Mouse (Mus musculus) hindbrain, embryonic 11.5 days (tissue): ENCODE measurements around the gene Hrasls5. TPM values are rescaled to one million over a fixed set of nuclear protein-coding genes. Genes with fewer than 3 reads are reported as not detected.

ENCODE experiments used
- ATAC-seq: fragments of 200-750 bp; cut with Nextera tagmentation; 2 replicates; pipeline ENCODE4 v1.8.0; 2017; ENCODE audit warnings: mild to moderate bottlenecking, moderate TSS enrichment, moderate library complexity; ENCODE audit not compliant: low FRiP score
- DNase-seq: peaks from one replicate; pipeline ENCODE4 v3.0.0-alpha.2; 2015; ENCODE audit warnings: low spot score
- H3K27ac ChIP-seq: fragments of 300-500 bp; sonication (generic); 2 replicates; pipeline ENCODE4 v1.5.1; 2014; ENCODE audit warnings: mild to moderate bottlenecking, low read depth, low read length
- H3K27me3 ChIP-seq: fragments of 300-500 bp; sonication (generic); 2 replicates; pipeline ENCODE4 v1.6.1; 2014; ENCODE audit warnings: mild to moderate bottlenecking, low read length, moderate library complexity, mixed read lengths; ENCODE audit not compliant: control insufficient read depth, insufficient read depth
- H3K36me3 ChIP-seq: fragments of 300-500 bp; sonication (generic); 2 replicates; pipeline ENCODE4 v1.6.1; 2014; ENCODE audit warnings: mild to moderate bottlenecking, low read length, moderate library complexity, mixed read lengths; ENCODE audit not compliant: control insufficient read depth, insufficient read depth
- H3K4me1 ChIP-seq: fragments of 300-500 bp; sonication (generic); replicated peaks from 2 replicates; pipeline ENCODE4 v1.6.1; 2014; ENCODE audit warnings: low read length, mixed read lengths; ENCODE audit not compliant: control insufficient read depth, insufficient read depth
- H3K4me2 ChIP-seq: fragments of 300-500 bp; sonication (generic); replicated peaks from 2 replicates; pipeline ENCODE4 v1.6.1; 2014; ENCODE audit warnings: mild to moderate bottlenecking, low read depth, low read length
- H3K4me3 ChIP-seq: fragments of 300-500 bp; sonication (generic); 2 replicates; pipeline ENCODE4 v1.5.1; 2014; ENCODE audit warnings: low read depth, low read length
- H3K9ac ChIP-seq: fragments of 300-500 bp; sonication (generic); 2 replicates; pipeline ENCODE4 v1.6.1; 2014; ENCODE audit warnings: low read depth, low read length
- H3K9me3 ChIP-seq: fragments of 300-500 bp; sonication (generic); 2 replicates; pipeline ENCODE4 v1.6.1; 2016; ENCODE audit warnings: low read length; ENCODE audit not compliant: control insufficient read depth
- WGBS: fragments of 180-500 bp; shearing (Covaris S2); extraction: QIAGEN DNeasy Blood & Tissue Kit; methylation state at CpG from one replicate; pipeline ENCODE4 v1.1.7; 2014; 5-methylcytosine and 5-hydroxymethylcytosine counted together
- polyA plus RNA-seq: library from polyadenylated mRNA; unstranded; fragments of >200 nt; fragmentation: Nextera tagmentation; extraction: Ambion mirVana; gene quantifications from 2 replicates; pipeline ENCODE4 v1.2.1, GENCODE M21; 2014

The Hrasls5 gene
- polyA plus RNA-seq, 1 experiment from 2014 or later: not detected

- 79% methylated on average over 4 of the region's 5 CpGs for WGBS
- Histone ChIP-seq H3K4me2 (no peak overlapping the region), H3K4me1 (no peaks in the 10 kb centered on the region), H3K27me3 (no peaks in the 10 kb centered on the region), H3K27ac (no peak overlapping the region), H3K9ac (no peak overlapping the region), H3K9me3 (no peaks in the 10 kb centered on the region), H3K36me3 (no peaks in the 10 kb centered on the region), H3K4me3 (no peak overlapping the region)
- ATAC-seq (no peak), DNase-seq (no peak)
Measured at GRCm38 (mm10) chr19:7581042-7581441, 31.3 kb upstream of the Hrasls5 start.

GRCm38 (mm10) chr19:7583101-7583500 is 29.2 kb upstream of the Hrasls5 start:
- Histone ChIP-seq H3K4me2 (no peak overlapping the region), H3K27me3 (no peaks in the 10 kb centered on the region), H3K9ac (no peak overlapping the region), H3K9me3 (no peaks in the 10 kb centered on the region), H3K4me3 (no peak overlapping the region), H3K4me1 (no peaks in the 10 kb centered on the region), H3K27ac (no peak overlapping the region), H3K36me3 (no peaks in the 10 kb centered on the region)
- ATAC-seq (no peak), DNase-seq (no peak)
- 61% methylated on average over 7 of the region's 7 CpGs for WGBS

- no peaks in the 10 kb centered on the region for H3K36me3 ChIP-seq
- H3K27ac ChIP-seq: no peak overlapping the region
- ATAC-seq: no peak
- no peak overlapping the region for H3K4me2 ChIP-seq
- no peak overlapping the region for H3K9ac ChIP-seq
- H3K9me3 ChIP-seq: no peaks in the 10 kb centered on the region
- whole genome bisulfite sequencing: 85% methylated on average over 3 of the region's 3 CpGs
- no peaks in the 10 kb centered on the region for H3K4me1 ChIP-seq
- no peaks in the 10 kb centered on the region for H3K27me3 ChIP-seq
- H3K4me3 ChIP-seq: no peak overlapping the region
- DNase-seq: no peak
Measured at GRCm38 (mm10) chr19:7583599-7583998, 28.7 kb upstream of the Hrasls5 start.

- ATAC-seq: no peak
- DNase-seq: no peak
- no peak overlapping the region for H3K4me3 ChIP-seq
- H3K9me3 ChIP-seq: no peaks in the 10 kb centered on the region
- no peak overlapping the region for H3K27ac ChIP-seq
- H3K4me1 ChIP-seq: no peaks in the 10 kb centered on the region
- no peaks in the 10 kb centered on the region for H3K36me3 ChIP-seq
- 89% methylated on average over 8 of the region's 8 CpGs for WGBS
- no peaks in the 10 kb centered on the region for H3K27me3 ChIP-seq
- H3K9ac ChIP-seq: no peak overlapping the region
- no peak overlapping the region for H3K4me2 ChIP-seq
Measured at GRCm38 (mm10) chr19:7585279-7585678, 27.1 kb upstream of the Hrasls5 start.

- H3K27ac ChIP-seq: no peak overlapping the region
- WGBS: 92% methylated on average over 6 of the region's 6 CpGs
- no peaks in the 10 kb centered on the region for H3K36me3 ChIP-seq
- H3K4me2 ChIP-seq: no peak overlapping the region
- DNase-seq: no peak
- H3K4me1 ChIP-seq: no peaks in the 10 kb centered on the region
- no peak overlapping the region for H3K9ac ChIP-seq
- H3K4me3 ChIP-seq: no peak overlapping the region
- H3K9me3 ChIP-seq: no peaks in the 10 kb centered on the region
- no peaks in the 10 kb centered on the region for H3K27me3 ChIP-seq
- no peak for ATAC-seq
Measured at GRCm38 (mm10) chr19:7585764-7586163, 26.6 kb upstream of the Hrasls5 start.

- no peak for DNase-seq
- ATAC-seq: no peak
- H3K4me2 ChIP-seq: no peak overlapping the region
- no peaks in the 10 kb centered on the region for H3K36me3 ChIP-seq
- no peaks in the 10 kb centered on the region for H3K27me3 ChIP-seq
- no peaks in the 10 kb centered on the region for H3K4me1 ChIP-seq
- H3K9me3 ChIP-seq: no peaks in the 10 kb centered on the region
- no peak overlapping the region for H3K27ac ChIP-seq
- H3K4me3 ChIP-seq: no peak overlapping the region
- no peak overlapping the region for H3K9ac ChIP-seq
Measured at GRCm38 (mm10) chr19:7590795-7591194, 21.5 kb upstream of the Hrasls5 start.

- no peaks in the 10 kb centered on the region for H3K9me3 ChIP-seq
- no peak overlapping the region for H3K9ac ChIP-seq
- ATAC-seq (no peak), DNase-seq (no peak)
- H3K4me1 ChIP-seq: no peaks in the 10 kb centered on the region
- H3K4me2 ChIP-seq: no peak overlapping the region
- H3K4me3 ChIP-seq: no peak overlapping the region
- no peaks in the 10 kb centered on the region for H3K36me3 ChIP-seq
- H3K27me3 ChIP-seq: no peaks in the 10 kb centered on the region
- no peak overlapping the region for H3K27ac ChIP-seq
- WGBS: 65% methylated on average over 3 of the region's 3 CpGs
Measured at GRCm38 (mm10) chr19:7592018-7592417, 20.3 kb upstream of the Hrasls5 start.

GRCm38 (mm10) chr19:7595534-7595933 is 16.8 kb upstream of the Hrasls5 start:
- ATAC-seq (no peak), DNase-seq (peak; percentile 39)
- H3K4me2 ChIP-seq: no peak overlapping the region
- no peaks in the 10 kb centered on the region for H3K4me1 ChIP-seq
- H3K27me3 ChIP-seq: no peaks in the 10 kb centered on the region
- 22% methylated on average over 2 of the region's 2 CpGs for WGBS
- H3K9ac ChIP-seq: no peak overlapping the region
- H3K27ac ChIP-seq: no peak overlapping the region
- H3K4me3 ChIP-seq: no peak overlapping the region
- no peaks in the 10 kb centered on the region for H3K9me3 ChIP-seq
- no peaks in the 10 kb centered on the region for H3K36me3 ChIP-seq

GRCm38 (mm10) chr19:7598481-7598880 is 13.9 kb upstream of the Hrasls5 start:
- Histone ChIP-seq H3K27ac (no peak overlapping the region), H3K4me3 (no peak overlapping the region), H3K4me2 (no peak overlapping the region), H3K36me3 (no peaks in the 10 kb centered on the region), H3K9ac (no peak overlapping the region), H3K27me3 (no peaks in the 10 kb centered on the region), H3K4me1 (no peaks in the 10 kb centered on the region), H3K9me3 (no peaks in the 10 kb centered on the region)
- DNase-seq (no peak), ATAC-seq (no peak)
- WGBS: 65% methylated on average over 4 of the region's 4 CpGs
